Mouse (Mus musculus) lung, postnatal 4 days (tissue): Measurements from ENCODE around the gene Bicral.
"Not testable (repeated sequence)": the region's sequence is repeated elsewhere in the genome, so short reads cannot be mapped to it uniquely, and the experiment has no call there.

Source experiments
- DNase-seq, 2 experiments: peaks; one replicate each; pipeline ENCODE4 v3.0.0; 2021

The Bicral gene

DNA sequence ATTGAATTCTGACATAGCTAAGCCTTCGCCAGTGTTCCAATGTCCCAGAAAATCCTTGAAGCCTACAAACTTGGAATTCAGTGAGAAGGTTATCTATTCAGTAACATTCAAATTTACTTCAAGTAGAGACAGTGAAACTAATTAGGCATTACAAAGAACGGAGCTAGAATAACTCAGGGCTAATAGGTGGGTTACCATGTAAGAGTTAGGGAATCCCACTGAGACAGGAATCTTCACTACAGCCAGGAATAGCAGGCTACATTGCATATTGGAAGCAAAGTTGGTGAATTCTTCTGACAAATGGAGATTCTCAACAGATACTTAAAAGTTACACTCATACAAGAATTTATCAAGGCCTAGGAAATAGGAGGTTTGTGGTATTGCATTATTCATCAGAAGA, 70.3 kb downstream of the Bicral start:
- DNase-seq: not testable (repeated sequence)

DNA sequence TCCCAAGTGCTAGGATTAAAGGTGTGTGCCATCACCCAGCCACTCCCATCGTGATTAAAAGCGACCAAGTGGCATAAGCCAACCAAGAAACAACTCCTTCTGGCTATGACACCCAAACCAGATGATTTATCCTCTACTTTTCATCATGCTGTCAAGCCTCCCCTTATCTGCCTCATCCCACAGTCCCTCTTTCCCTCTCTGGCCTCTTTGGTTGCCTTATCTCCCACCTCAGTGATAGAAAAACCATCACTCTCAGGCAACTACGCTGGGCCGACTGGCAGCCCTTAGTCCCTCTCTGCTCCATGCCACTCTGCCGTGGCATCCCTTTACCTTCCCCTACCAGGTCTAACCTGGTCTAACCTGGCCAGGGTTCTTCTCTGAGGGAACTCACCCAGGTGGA, 71.3 kb downstream of the Bicral start:
- DNase-seq: no peak

DNA sequence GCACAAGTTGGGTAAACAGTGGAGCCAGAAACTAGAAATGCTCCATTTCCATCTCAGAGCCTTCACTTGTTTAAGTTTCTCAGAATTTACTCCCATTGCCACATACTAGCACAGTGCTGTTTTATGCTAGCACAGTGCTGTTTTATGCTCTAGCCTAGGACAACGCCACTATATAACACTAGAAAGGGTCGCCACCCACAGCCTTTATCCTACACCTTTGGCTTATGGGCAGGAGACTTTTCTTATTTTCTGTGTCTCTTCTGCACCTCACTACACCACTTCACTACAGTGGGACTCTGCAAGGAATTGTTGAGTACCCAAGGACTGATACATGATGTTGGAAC, 75.1 kb downstream of the Bicral start:
- DNase-seq: no peak

DNA sequence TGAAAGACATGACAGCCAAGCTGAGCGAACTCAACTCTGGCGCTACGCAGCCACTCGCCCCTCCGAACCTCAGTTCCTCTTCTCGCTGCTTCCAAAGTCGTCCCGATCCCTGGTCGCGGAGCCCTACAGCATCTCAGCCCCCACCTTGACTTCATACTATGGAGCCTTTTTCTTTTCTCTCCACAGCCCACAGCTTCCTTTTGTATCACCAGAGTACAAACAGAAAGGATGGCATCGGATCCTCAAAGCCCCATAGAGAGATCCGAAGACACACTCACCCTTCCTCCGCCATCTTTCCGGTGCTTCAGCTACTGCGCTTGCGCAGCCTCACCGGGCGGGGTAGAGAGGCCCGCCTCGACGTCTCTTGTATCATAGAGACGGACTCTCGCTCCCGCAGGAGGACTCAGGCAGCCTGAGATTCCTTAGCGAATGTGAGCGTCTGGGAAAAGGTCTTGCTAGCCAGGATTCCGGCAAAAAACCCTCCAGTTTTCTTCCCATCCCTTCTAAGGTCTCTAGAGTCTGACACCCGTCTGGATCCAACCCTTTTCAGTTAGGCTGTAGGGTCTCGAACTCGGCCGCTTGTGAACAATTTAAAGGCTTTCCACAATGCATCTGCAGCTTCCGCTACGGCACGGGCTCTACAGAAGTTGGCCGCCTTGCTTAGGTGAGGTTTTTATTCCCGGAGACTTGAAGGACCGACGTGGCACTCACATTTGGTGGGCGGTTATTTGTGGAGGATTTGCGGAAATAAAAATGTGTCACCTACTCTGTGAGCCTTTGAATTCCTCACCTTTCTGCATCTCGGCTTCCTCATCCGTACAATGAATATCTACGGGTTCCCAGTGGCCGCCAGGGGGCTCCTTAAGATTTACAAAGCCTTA, 75.7 kb downstream of the Bicral start, which contains the start of gene Rpl7l1:
Gene Rpl7l1, minus strand, starts transcription at position 332 of the 881 bp plus-strand sequence.
- DNase-seq: peak; percentile 94

DNA sequence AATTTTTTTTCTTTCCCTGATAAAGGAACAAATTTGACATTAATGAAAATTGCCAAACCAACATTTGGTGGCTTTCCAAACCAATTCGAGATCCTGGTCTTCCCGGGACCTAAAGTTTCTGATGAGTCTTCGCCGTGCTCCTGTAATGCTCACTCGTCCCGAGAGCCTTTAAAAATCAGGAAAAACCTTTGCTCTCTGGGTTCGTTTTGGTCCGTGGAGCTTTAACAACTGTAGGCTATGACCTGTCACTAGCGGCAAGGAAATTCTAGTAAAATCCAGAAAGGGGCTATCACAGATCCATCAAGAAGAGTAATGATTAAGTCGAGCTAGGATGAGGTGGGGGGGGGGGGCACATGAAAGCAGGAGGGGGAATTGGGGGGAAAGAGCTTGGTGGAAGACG, 76.4 kb downstream of the Bicral start:
- DNase-seq: peak in 1 of 2 experiments; percentile 6

DNA sequence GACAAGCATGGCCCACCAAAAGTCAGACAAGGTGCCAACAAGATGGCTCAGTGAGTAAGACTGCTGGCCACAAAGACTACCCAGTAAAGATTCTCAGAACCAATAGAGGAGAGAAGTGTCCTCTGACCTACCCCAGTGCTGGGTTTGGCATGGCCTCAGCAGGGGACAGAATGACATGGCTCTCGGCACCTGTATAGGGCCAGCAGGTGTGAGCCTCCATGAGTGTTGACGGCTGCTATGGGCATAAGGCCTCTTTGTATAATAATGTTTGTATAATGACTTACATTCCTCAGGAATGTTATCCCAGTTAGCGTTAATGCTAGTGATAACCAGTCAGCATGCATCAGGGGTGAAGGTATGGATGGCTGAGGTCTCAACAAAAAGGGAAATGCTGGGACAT, 82.2 kb downstream of the Bicral start:
- no peak for DNase-seq

DNA sequence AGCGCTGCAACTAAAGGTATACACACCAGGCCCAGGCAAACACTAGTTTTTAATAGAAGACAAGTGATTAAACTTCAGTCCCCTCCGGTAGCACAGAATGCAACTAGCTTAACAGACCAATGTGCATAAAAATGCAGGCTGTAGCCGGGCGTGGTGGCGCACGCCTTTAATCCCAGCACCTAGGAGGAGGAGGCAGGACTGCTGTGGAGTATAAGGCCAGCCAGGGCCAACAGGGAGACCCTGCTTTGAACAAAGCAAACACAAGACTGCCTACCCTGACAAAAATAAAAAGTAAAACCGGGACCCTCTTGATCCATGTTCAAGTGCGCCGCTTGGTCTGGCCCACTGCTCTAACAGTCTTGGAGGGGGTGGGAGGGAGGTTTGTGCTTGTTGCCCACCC, 83.2 kb downstream of the Bicral start:
- DNase-seq: no peak

DNA sequence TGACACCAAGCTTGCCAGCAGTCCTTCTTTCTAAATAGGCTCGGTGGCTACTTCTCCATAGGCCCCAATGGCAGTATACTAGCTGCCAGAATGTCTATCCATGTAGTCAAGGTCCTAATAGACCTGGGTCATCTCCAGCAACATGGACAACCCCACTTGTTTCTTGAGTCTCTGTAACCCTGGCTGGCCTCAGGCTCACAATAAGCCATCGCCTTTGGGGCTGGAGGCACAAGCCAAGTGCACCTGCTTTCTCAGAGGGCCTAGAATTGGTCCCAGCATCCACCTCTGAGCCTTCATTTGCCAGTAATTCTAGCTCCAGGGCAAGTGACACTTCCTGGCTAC, 84.2 kb downstream of the Bicral start:
- no peak for DNase-seq

DNA sequence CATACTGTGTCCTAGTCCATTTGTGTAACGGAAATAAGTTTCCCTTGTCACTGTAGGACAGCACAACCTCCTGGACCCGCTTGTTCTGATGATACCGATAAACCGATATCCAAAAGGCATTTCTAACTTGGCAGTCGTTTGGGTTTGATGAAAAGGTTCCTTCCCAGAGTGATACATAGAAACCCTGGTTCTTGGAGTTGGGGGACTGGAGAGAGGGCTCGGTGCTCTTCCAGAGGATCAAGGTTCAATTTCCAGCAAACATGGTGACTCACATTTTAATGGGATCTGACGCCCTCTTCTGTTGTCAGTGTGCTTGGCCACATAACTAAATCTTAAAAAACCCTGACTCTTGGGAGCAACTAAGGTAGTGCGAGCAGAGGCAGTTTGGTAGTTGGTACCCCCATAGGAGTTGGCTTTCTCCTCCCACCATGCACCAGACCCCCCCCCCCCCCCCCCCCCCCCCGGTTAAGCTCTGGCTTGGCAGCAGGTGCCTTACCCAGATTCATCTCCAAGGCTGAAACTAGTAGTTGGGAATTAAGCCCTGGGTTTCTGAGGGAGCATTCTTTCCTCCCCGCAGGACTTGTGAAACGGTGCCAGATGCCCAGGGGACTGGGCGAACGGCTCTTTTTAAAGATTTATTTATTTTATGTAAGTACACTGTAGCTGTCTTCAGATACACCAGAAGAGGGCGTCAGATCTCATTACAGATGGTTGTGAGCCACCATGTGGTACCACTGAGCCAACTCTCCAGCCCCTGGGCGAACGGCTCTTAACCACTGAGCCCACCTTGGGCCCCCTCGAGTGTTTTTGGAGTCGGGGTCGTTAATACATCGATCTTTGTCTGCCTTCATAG, 84.8 kb downstream of the Bicral start:
- peak in 1 of 2 experiments; percentile 12 for DNase-seq

DNA sequence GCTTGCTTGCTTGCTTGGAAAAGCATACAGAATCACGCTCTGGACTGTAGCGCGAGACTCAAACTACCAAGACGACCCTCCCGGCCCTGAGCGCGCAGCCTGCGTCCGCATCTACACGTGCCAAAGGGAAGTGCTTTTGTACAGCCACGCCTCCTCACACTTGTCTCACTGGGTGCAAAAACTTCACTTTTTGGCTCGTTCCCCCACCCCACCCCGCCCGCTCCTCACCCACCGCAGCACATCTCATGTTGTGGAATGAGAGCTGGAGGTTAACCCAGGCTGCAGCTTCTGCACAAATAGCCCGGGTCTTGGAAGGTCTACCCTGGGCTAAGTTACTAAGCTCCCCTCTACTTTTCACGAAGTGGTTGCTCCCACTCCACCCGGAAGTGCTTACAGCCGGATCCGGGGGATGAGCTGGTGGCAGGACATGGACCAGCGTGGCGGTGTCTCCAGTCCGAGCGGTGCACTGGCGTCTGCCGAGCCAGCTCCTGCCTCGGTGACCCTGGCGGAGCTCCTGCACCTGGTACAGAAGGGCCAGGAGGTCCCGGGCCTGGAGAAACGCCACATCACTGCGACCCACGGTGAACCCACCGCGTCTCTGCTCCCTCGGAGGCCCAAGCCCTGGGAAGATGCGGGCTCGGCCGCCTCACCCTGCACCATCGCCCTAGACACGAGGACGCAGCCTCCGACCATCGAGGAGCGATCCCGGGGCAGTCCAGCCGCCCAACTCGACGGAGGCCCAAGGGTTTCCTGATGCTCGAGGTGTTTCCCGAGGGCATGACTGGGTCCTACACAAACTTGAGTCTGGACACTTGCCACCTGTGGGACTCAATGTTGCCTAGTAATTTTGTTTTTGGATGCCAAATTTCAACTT, 85.6 kb downstream of the Bicral start, which contains the start of gene 2310039H08Rik:
Gene 2310039H08Rik, plus strand, starts transcription at position 232 of the 874 bp plus-strand sequence.
- DNase-seq: peak; percentile 89

DNA sequence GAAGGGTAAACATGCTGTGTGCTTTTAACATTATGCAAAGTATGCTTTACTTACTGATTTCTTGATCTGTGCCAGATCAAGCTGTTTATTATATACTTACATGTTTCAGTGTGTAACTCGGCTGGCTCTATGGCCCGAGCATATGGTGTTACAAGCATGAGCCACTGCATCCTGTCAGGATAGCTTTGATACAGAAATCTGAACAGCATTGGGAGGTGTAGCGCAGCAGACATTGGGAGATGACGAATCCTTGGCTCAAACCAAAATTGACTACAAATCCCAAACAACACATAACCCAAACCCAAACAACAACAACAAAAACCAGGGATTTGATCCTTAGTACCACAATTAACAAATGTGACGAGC, 86.3 kb downstream of the Bicral start:
- DNase-seq: no peak

DNA sequence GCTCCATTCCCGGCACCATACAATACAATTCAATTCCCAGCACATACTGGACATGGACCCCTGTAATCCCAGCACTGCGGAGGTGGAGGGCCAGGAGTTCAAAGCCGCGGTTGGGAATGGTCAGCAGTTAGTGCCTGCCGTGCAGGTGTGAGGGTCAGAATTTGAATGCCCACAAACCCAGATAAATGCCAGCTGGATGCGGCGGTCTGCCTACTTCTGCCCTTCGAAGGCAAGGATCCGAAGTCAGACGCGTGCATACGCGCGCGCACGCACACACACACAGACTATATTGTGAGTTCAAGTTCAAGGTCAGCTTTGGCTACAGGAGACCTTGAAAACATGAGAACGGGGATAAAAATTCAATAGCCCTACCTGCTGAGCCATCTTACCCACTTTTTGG, 86.7 kb downstream of the Bicral start:
- DNase-seq: peak in 1 of 2 experiments; percentile 9

DNA sequence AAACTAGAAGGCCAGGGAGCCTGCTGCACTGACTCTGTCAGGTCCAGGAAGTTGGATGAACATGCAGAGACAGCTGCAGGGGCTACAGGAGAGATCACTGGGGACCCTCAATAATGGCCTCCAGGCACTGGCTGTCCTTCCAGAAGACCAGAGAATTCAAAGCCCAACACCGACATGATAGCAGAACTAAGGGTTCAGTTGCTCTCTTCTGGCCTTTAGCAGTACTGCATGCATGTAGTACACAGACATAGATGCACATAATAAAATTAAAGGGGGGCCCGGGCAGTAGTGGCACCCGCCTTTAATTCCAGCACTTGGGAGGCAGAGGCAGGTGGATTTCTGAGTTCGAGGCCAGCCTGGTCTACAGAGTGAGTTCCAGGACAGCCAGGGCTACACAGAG, 87.3 kb downstream of the Bicral start:
- DNase-seq: no peak

DNA sequence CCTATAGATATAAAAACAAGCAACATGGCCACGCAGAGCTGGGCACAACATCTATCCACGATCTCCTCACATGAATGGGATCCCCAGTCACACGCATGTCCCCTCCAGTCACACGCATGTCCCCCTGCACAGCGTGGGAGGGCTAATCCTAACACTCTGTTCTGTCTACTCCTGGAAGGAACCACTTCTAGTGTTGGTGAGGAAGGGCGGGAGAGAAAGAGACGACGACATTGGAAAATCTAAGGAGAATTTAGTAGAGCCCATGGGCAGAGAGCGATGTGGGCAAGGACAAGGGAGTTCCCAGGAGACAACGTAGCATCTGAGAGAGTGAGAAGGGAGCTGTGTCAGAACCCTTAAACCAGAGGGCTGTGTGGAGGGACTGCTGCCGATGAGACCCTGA, 87.7 kb downstream of the Bicral start:
- no peak for DNase-seq

DNA sequence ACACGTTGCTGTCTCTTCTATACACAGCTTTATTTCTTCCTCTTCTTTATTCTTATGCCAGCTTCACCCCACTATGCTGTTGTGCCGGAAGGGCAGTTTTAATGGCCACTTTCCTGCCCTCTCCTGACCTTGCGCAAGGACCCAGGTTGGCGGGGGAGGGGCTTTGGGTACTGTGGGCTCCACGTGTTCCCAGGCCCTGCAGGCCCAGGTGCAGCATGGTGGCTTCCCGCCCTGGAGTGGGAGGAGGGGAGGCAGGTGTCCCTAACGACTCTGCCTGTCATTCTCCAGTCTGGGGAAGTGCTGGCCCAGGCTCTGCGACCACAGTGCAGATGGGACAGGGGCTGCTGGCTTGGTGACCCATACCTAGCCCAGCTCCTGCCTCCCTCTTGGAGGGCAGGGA, 90.4 kb downstream of the Bicral start:
- DNase-seq: peak; percentile 57 to 72

DNA sequence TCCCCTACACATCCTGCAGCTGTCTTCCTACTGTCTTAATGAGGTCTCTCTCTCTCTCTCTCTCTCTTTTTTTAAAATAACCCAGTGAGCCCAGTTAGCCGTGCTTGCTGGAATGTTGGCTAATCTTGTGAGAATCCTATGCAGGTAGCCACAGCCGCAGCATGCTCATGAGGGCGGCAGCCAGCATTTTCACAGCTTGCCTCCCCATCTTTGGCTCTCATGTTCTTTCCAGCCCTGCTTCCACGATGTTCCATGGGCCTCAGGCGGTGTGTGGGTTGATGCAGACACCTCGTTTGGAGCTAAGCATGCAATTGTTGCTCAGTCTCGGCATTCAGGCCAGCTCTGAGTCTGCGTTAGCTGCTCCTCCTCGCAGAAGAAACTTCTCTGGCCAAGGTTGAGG, 93.4 kb downstream of the Bicral start:
- DNase-seq: not testable (repeated sequence)

DNA sequence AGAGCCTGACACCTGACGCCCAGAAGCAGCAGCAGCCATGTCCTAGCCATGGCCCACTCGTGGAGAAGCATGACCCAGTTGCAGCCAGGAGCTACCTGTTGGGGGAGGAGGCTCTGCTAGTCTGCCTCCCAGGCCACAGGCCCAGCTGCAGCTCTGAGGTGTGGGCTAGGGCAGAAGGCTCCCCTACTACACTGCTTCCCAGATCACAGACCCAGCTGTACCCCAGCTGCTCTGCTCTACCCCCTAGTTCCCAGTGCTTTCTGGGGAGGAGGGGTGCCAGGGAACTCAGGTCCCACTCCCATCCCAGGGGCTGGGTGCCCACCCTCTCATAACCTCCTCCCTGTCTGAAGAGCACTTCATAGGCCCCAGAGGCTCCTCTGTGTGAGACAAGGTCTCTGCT, 94.7 kb downstream of the Bicral start, which contains the start of gene Ptcra:
Gene Ptcra, minus strand, starts transcription at position 169 of the 400 bp plus-strand sequence.
- no peak for DNase-seq

DNA sequence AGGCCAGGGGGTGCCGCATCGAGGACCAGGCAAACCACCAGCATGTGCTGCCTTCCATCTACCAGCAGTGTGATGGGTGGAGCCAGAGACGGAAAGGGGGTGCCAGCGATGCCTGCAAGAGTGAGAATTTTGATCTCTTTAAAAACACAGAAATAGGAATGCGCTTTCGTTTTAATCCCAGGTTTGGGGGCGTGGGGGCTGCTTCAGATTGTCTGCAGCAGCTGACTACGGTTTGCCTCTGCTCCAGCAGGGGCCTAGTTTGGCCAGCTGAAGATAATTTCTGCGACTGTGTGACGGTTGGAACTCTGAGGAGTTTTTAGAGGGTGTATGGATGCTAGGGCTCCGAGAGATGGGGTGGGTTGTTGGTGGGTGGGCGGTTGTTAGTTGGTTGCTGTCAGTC, 99.5 kb downstream of the Bicral start:
- DNase-seq: no peak

DNA sequence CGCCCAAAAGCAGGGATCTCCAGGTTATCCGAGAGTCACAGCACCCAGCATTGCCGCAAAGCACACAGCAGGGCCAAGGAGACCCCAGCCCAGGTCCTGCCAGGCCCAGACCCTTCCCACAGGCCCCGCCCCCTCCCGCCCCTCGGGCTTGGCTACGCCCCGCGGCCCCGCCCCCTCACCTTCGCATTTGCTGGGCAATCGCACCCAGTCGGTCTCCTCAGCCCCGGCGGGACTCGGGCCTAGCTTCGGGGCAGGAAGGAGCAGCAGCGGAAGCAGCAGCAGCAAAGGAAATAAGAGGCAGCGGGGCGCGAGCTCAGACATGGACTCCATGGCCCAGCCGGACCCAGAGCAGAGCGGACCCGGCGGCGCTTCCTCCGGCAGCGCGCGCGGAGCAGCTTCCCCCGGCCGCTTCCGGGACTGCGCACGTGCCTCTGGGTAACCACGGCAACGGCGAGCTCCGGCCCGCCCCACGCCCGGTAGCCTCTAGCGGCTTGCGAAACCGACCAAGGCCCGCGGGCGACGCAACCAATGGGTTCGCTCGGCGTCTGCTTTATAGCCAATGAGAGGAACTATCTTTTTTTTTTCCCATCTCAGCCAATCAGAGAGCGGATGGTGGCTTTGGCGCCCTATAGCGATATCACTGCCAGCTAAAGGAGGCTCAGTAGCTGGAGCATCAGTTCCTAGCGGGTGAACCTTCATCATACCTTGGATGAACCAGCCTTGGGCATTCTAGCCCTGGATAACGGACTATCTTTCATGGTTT, 106.3 kb downstream of the Bicral start, which contains the start of gene Cnpy3:
Gene Cnpy3, minus strand, starts transcription at position 421 of the 763 bp plus-strand sequence.
- peak; percentile 98 to 100 for DNase-seq

DNA sequence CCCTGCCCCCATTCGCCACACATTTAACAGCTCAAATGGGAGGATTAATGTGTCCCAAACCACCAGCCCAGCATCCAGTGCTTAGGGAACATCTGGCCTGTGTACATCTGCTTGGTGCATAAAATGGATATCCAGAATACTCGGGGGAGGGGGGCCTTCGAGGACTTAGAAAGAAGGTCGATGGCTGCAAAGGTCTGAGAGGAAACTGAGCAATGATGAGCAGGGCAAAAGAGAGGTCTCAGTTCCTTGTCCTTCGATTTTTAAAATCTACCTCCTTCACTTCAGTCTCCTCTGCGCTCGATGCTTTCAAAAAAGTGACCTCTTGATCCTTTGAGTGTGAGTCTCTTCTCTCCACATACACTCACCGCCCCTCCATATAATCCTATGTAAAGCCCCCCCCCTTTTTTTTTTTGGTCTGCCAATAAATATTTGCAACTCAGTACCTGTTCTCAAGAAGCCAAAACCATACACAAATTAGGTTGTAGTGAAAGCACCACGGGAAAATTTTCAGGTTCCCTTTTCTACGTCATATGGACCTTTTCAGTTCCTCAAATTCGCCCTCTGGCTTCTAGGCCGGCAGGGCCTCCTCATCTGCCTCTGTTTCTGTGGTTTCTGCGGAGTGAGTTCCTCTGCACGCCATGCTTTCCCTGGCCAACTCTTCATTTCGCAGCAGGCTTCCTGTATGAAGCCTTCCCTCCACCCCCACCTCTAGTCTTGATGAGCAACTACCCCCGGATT, 107.1 kb downstream of the Bicral start:
- peak in 1 of 2 experiments; percentile 75 for DNase-seq

DNA sequence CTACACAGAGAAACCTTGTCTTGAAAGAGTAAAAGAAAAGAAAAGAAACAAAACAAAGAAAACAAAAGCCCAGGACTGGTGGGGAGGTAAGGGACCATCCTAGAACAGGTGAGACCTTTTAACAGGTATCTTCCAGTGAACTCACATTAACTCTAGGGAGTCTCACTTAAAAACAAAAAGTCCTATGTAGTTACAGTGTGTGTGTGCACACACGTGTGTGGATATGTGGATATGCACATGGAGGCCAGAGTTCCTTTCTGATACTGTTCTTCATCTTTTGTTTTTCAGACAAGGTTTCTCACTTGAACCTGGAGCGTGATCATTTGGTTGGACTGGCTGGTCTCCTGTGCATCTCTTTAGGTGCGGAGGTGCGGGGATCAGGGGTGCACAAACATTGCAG, 107.7 kb downstream of the Bicral start:
- no peak for DNase-seq
